Mouse (Mus musculus) limb, embryonic 11.5 days (tissue): Measurements from ENCODE around the gene Abhd2. TPM values are rescaled to one million over a fixed set of nuclear protein-coding genes. Genes with fewer than 3 reads are reported as not detected.

Source experiments
- ATAC-seq: fragments of 200-750 bp; cut with Nextera tagmentation; 2 replicates; pipeline ENCODE4 v1.8.0; 2017; ENCODE audit warnings: low read depth; ENCODE audit not compliant: insufficient number of reproducible peaks, low FRiP score, low TSS enrichment
- DNase-seq: peaks from one replicate; pipeline ENCODE4 v3.0.0-alpha.2; 2015; ENCODE audit warnings: low spot score
- H3K27ac ChIP-seq: fragments of 300-500 bp; sonication (generic); replicated peaks from 2 replicates; pipeline ENCODE4 v1.5.1; 2014; ENCODE audit warnings: low read depth, mild to moderate bottlenecking, low read length
- H3K27me3 ChIP-seq: fragments of 300-500 bp; sonication (generic); 2 replicates; pipeline ENCODE4 v1.6.1; 2014; ENCODE audit warnings: mild to moderate bottlenecking, low read length, mixed read lengths; ENCODE audit not compliant: control insufficient read depth, insufficient read depth
- H3K36me3 ChIP-seq: fragments of 300-500 bp; sonication (generic); 2 replicates; pipeline ENCODE4 v1.6.1; 2014; ENCODE audit warnings: mild to moderate bottlenecking, low read length, moderate library complexity, mixed read lengths; ENCODE audit not compliant: control insufficient read depth, insufficient read depth
- H3K4me1 ChIP-seq: fragments of 300-500 bp; sonication (generic); 2 replicates; pipeline ENCODE4 v1.6.1; 2014; ENCODE audit warnings: low read length, mixed read lengths; ENCODE audit not compliant: control insufficient read depth, insufficient read depth
- H3K4me2 ChIP-seq: fragments of 300-500 bp; sonication (generic); 2 replicates; pipeline ENCODE4 v1.6.1; 2014; ENCODE audit warnings: low read depth, mild to moderate bottlenecking, moderate library complexity; ENCODE audit not compliant: severe bottlenecking
- H3K4me3 ChIP-seq: fragments of 300-500 bp; sonication (generic); 2 replicates; pipeline ENCODE4 v1.5.1; 2014; ENCODE audit warnings: low read depth, low read length
- H3K9ac ChIP-seq: fragments of 300-500 bp; sonication (generic); 2 replicates; pipeline ENCODE4 v1.6.1; 2014; ENCODE audit warnings: mild to moderate bottlenecking, low read length
- H3K9me3 ChIP-seq: fragments of 300-500 bp; sonication (generic); 2 replicates; pipeline ENCODE4 v1.6.1; 2016; ENCODE audit warnings: low read length; ENCODE audit not compliant: control insufficient read depth
- WGBS: fragments of 180-500 bp; shearing (Covaris S2); extraction: QIAGEN DNeasy Blood & Tissue Kit; methylation state at CpG from one replicate; pipeline ENCODE4 v1.1.7; 2014; 5-methylcytosine and 5-hydroxymethylcytosine counted together
- polyA plus RNA-seq: library from polyadenylated mRNA; unstranded; fragments of >200 nt; fragmentation: Nextera tagmentation; extraction: Ambion mirVana; gene quantifications from 2 replicates; pipeline ENCODE4 v1.2.1, GENCODE M21; 2014

Gene Abhd2
- polyA plus RNA-seq, 1 experiment from 2014 or later: 8.8 TPM

DNA sequence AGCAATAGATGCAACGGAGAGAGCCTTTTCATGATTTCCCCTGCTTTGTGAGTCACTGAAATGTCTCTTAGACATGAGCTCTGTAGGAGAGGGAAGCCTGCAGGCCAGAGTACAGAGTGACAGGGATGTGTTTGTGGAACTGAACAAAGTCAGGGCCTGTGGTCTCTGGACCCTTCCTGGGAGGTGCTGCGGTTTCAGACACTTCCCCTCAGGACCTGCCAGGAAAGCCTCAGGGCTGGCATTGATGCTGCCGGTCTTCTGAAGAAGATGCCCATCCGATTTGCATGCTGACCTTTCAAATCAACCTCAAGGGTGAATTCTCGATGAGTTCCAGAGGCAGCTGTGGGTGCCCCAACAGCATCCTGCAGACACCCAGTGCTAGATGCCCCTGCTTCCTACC is 41.5 kb downstream of the Abhd2 start:
- no peak overlapping the region for H3K27ac ChIP-seq

DNA sequence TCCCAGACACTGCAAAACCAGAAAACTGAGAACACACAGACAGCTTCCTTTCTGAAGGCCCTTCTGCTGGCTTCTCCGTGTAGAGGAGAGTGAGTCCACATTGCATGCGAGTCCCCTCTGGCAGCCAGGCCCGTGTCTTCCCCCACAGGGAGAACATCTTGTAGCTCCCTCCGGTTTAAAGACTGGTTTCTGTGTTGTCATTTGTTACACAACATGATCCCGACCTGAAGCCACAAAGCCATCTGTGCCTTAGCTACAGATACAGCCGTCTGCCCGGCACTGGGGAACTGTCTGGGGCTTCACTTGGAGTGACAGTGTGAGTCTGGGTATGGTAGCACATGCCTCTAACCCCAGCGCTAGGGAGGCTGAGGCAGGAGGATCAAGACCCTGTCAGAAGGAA is 42.1 kb downstream of the Abhd2 start:
- 59% methylated on average over 8 of the region's 8 CpGs for WGBS
- DNase-seq (no peak), ATAC-seq (no peak)
- H3K36me3 ChIP-seq: no peaks in the 10 kb centered on the region
- H3K4me2 ChIP-seq: no peak overlapping the region
- H3K27me3 ChIP-seq: no peaks in the 10 kb centered on the region
- no peak overlapping the region for H3K9ac ChIP-seq
- H3K9me3 ChIP-seq: no peaks in the 10 kb centered on the region
- no peak overlapping the region for H3K4me3 ChIP-seq
- H3K4me1 ChIP-seq: peaks cover 50% of the 10 kb centered on the region
- H3K27ac ChIP-seq: no peak overlapping the region

More for the DNA sequence above, 41.5 kb downstream of the Abhd2 start:
- DNase-seq (no peak), ATAC-seq (no peak)
- Histone ChIP-seq H3K4me1 (peaks cover 53% of the 10 kb centered on the region), H3K4me3 (no peak overlapping the region), H3K9me3 (no peaks in the 10 kb centered on the region), H3K27me3 (no peaks in the 10 kb centered on the region), H3K36me3 (no peaks in the 10 kb centered on the region), H3K9ac (no peak overlapping the region), H3K4me2 (no peak overlapping the region)
- 55% methylated on average over 5 of the region's 5 CpGs for WGBS

DNA sequence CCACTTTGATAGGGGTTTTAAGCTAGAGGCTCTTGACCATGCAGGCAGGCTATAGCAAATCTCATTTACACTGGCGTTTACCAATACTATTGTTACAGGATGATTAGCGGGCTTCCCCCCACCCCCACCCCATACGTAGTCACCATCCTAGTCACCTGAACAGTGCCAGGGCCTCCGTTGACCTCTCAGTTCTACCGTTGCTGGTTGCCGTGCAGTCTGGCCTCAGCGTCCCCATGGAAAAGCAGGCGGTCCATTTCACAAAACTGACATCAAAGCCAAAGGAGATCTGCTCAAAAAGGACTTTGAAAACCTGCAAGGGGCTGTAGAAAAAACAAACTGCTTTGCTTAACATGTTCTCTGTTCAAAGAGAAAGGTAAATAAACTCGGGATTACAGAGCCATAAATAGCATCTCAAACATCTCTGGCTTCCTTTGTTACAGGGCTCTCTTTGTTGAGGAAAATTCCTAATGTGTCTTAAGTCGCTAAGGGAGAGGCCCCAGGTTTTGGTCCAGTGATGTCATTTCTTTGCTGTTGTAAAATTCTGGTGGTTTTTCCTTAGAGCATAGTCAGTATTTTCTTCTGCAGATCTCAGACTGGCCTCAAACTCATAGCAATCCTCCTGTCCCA is 43.2 kb downstream of the Abhd2 start:
- no peaks in the 10 kb centered on the region for H3K9me3 ChIP-seq
- H3K36me3 ChIP-seq: no peaks in the 10 kb centered on the region
- DNase-seq (peak; percentile 34), ATAC-seq (no peak)
- WGBS: 9% methylated on average over 10 of the region's 10 CpGs
- H3K4me3 ChIP-seq: no peak overlapping the region
- H3K27ac ChIP-seq: 0 out of 2 replicates have a peak overlapping the region, but pooled peaks have one; percentile 39
- no peak overlapping the region for H3K4me2 ChIP-seq
- H3K27me3 ChIP-seq: no peaks in the 10 kb centered on the region
- H3K4me1 ChIP-seq: peaks cover 50% of the 10 kb centered on the region
- no peak overlapping the region for H3K9ac ChIP-seq

DNA sequence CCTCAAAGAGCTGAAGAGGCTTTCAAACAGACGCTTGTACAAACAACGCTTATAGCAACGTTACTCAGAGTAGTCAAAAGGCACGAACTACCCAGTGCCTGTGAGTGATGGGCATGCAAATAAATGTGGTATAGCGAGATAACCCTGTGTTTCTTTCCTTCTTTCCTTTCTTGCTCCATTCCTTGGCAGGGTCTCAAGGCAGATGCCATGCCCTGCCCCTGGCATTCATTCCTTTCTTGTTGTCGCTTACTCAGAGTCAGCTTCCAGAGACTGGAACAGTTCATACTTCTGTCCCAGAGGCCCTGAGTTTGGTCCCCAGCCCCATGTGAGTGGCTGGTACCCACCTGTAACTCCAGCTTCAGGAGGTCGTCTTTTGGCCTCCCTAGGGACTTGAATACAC is 44.6 kb downstream of the Abhd2 start:
- Histone ChIP-seq H3K4me3 (no peak overlapping the region), H3K4me2 (no peak overlapping the region), H3K27me3 (no peaks in the 10 kb centered on the region), H3K9ac (no peak overlapping the region), H3K9me3 (no peaks in the 10 kb centered on the region), H3K27ac (peak overlapping the region; percentile 23; the same call in 1 of the 2 replicates), H3K4me1 (peaks cover 50% of the 10 kb centered on the region), H3K36me3 (no peaks in the 10 kb centered on the region)
- no peak for DNase-seq
- 71% methylated on average over 7 of the region's 7 CpGs for WGBS
- ATAC-seq: no peak

DNA sequence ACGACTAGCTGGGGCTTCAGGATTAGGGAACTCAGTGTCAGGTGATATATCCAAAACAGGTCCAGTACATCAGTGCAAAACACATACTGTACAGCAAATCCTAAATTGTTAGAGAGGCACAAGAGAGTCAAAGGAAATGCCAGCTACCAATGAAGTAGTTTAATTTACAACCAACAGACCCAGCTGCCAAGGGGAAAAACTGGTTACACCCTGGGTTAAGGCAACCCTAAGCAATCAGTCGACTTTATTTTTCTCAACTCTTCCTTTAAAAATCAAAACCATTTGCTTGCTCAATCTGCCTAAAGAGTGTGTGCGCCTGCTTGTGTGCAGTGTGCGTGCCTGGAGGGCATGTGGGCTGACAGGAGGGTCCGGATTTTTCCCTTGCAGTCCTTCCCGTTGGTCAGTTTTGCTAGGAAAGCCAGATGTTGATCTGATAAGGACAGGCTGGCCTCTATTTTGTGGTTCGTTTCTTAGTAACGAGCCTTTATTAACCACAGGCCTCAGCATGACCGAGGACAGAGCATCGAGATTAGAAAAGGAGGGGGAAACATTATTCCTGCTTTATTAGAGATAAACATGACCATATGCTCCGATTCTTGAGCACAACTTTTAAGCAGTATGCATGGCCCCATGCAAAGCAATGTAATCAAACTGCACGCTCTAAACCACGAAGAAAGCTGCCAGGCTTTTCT is 45.3 kb downstream of the Abhd2 start:
- no peak overlapping the region for H3K9ac ChIP-seq
- no peak overlapping the region for H3K4me2 ChIP-seq
- DNase-seq: peak; percentile 75

DNA sequence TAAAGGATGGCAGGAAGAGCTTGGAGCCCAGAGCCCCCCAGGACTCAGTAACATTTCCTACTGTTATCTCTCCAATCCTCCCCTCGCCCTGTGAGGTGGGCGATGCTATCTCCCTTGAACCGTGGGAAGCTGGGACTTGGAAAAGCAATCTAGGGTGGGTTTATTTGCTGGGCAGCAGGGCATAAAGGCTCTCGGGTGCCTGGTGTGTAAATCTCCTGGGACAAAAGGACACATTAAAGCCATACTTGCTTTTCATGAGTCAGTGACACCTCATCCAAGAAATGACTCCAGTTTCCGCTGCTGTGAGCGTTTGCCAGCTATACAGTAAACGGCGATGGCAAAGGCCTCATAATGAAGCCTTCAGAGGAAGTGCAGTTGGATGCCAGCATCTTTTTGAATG is 50.9 kb downstream of the Abhd2 start:
- no peaks in the 10 kb centered on the region for H3K9me3 ChIP-seq
- ATAC-seq (no peak), DNase-seq (no peak)
- H3K4me1 ChIP-seq: peaks cover 4% of the 10 kb centered on the region; the same call in 1 of the 2 replicates
- no peaks in the 10 kb centered on the region for H3K27me3 ChIP-seq
- H3K36me3 ChIP-seq: peaks cover 6% of the 10 kb centered on the region; the same call in 1 of the 2 replicates
- H3K4me2 ChIP-seq: no peak overlapping the region
- no peak overlapping the region for H3K9ac ChIP-seq
- H3K4me3 ChIP-seq: no peak overlapping the region
- WGBS: 80% methylated on average over 8 of the region's 8 CpGs
- H3K27ac ChIP-seq: no peak overlapping the region

More for the DNA sequence above, 45.3 kb downstream of the Abhd2 start:
- Histone ChIP-seq H3K4me3 (no peak overlapping the region), H3K4me1 (peaks cover 47% of the 10 kb centered on the region), H3K27me3 (no peaks in the 10 kb centered on the region), H3K9me3 (no peaks in the 10 kb centered on the region), H3K27ac (peak overlapping the region; percentile 23), H3K36me3 (no peaks in the 10 kb centered on the region)
- 11% methylated on average over 13 of the region's 13 CpGs for WGBS
- ATAC-seq: peak; percentile 56; the same call in 1 of the 2 replicates

DNA sequence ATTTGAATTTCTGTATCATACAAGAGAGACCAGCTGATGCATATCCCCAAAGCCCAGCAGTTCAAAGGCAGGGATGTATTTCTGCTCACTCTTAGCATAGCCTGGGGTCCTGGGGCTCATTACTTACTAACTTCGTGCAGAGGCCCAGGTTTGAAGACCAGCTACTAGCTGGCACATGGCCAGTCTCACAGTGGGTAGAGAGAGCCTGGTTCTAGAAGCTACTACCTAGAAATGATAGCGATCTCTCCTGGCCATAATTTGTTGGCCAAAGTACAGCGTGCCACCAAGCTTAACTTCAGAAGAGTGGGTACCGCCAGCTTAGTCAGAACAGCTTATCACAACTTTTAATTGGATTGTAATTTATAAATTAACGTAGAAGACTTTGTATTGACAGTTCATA is 55.8 kb downstream of the Abhd2 start:
- peaks cover 8% of the 10 kb centered on the region; the same call in 1 of the 2 replicates for H3K36me3 ChIP-seq
- no peak overlapping the region for H3K4me2 ChIP-seq
- DNase-seq (no peak), ATAC-seq (no peak)
- no peak overlapping the region for H3K4me3 ChIP-seq
- 93% methylated on average over 5 of the region's 5 CpGs for WGBS
- no peaks in the 10 kb centered on the region for H3K9me3 ChIP-seq
- no peaks in the 10 kb centered on the region for H3K4me1 ChIP-seq
- no peaks in the 10 kb centered on the region for H3K27me3 ChIP-seq
- no peak overlapping the region for H3K27ac ChIP-seq
- H3K9ac ChIP-seq: no peak overlapping the region

DNA sequence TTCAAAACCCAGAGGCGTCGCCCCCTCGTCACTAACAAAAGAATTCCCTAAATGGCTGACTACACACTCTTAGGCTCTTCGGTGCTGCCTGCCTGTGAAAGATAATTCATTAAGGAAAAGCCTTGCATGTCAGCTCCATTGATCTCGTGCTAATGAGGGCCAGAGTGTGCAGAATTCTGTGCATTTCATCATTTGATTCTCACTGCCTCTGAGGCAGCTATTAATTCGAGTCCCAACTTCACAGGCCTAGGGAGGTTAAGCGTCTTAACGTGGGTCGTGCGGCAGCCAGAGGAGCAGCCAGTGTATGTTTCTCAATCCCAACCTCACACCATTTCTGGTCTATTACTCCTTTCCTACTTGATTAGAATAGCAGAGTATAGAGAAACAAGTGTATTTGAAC is 58.2 kb downstream of the Abhd2 start:
- ATAC-seq: no peak
- Histone ChIP-seq H3K27ac (no peak overlapping the region), H3K27me3 (no peaks in the 10 kb centered on the region), H3K36me3 (peaks cover 8% of the 10 kb centered on the region; the same call in 1 of the 2 replicates), H3K4me3 (no peak overlapping the region), H3K4me2 (no peak overlapping the region), H3K9ac (no peak overlapping the region), H3K9me3 (no peaks in the 10 kb centered on the region), H3K4me1 (no peaks in the 10 kb centered on the region)
- whole genome bisulfite sequencing: 72% methylated on average over 10 of the region's 10 CpGs
- DNase-seq: no peak
